Mouse (Mus musculus) kidney, postnatal 25 days (tissue): ENCODE results near the gene Lrrc3.

Source experiments
- DNase-seq, 2 experiments: peaks; one replicate each; pipeline ENCODE4 v3.0.0; 2021; ENCODE audit warnings: mixed read lengths in 2 of 2

The Lrrc3 gene

DNA sequence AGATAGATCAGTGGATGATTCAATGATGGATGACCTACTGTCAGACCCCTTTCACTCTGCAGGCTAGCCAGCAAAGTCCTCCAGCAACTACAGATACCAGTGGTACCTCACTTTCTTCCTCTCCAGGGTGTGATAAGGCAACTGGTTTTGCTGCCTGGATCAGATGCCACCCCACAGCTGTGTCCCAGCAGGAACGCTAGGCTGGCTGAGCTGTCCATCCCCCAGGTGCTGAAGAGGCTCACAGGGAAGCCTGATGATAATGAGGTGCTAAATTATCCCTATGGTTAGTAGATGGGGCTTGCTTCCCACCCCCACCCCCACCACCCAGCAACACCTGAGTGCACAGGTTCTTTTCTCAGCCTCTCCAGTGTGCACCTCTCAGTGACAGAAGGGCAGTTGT lies 34.8 kb downstream of the Lrrc3 start:
- DNase-seq: no peak

DNA sequence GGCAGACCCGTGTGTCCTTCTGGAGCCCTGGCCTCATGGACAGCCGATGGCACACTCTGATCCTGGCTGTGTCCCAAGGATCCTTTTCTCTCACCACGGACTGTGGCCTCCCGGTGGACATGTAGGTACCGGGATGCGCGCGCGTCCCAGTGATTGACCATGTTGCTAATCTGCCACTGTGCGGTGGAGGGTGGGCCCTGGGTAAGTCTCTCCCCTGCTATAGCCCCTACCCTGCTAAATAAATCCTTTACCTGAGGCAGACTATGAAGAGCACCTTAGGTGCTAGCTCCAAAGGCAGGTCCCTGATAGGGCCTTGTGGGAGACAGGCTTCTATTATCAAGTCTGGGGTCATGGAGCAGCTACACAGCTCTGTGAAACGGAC lies 37.6 kb downstream of the Lrrc3 start:
- no peak for DNase-seq

DNA sequence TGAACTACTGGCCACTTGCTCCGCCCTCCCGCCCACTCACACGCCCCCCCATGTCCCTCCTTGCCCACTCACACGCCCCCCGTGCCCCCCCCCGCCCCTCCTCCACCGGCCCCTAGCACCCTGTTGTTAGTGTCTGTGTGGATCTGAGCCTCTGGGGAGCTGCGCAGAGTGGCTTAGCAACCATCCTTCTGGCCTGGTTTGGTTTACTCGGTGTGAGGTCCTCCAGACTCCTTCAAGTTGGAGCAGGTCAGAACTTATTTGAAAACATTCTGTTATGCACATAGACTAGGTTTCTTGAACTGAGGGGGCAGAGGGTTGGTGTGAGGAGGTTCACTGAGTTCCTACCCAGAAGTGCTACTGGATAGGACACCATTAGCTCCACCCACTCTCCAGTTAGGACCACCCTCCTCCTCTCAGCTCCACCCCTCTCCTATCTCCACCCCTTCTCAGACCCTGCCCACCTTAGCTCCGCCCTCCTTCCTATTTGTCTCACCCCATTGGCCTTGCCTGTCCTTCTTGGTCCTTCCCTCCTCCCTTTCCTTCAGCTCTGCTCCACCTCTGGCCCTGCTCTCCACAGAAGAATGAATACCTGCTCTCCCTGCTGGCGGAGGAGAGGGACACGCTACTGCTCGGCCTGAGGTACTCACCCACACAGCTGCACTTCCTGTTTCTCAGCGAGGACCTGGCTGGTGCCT lies 38.1 kb downstream of the Lrrc3 start:
- DNase-seq: peak; percentile 63 to 83

DNA sequence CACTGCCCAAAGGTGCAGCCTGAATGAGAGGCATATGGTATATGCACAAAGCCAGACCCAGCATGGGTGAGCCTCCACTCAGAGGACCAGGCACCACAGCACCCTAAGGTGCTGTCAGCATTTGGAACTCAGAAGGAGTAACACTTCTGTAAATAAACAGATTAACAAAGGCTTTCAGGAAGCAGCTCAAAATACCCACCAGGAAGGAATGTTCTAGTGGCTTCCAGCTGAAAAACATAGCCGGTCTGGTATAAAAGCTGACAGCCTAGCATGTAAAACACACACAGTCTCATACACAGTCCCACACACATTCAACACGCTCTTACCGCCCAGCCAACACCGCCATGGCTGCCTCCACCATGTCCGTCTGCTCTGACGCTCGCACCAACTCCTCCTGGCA lies 40.7 kb downstream of the Lrrc3 start, which contains the start of gene Gm3285:
TSS of gene Gm3285 (plus strand) at position 301 of the 400 bp plus-strand sequence.
- DNase-seq: no peak

DNA sequence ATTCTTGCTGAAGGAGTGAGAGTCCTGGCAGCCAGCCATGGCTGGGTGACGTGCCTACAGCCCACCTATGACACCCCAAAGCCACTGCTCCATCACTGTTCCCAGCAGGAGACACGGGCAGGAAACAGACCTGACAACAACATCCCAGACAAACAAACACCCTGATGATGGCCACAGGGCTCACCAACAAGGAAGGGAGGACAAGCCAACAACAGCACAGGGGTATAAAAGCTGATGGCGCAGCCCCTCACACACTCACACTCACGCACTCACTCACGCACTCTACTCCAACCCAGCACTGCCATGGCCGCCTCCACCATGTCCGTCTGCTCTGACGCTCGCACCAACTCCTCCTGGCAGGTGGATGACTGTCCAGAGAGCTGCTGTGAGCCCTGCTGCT lies 49.8 kb downstream of the Lrrc3 start, which contains the start of gene Gm10318:
TSS of gene Gm10318 (plus strand) at position 301 of the 400 bp plus-strand sequence.
- no peak for DNase-seq
